Mouse (Mus musculus): ENCODE data around the gene Crtc1. TPM values are rescaled to one million over a fixed set of nuclear protein-coding genes. Genes with fewer than 3 reads are reported as not detected.

The Crtc1 gene
- polyA plus RNA-seq, 1 experiment: 20.4 TPM

GRCm38 (mm10) chr8:70404212-70404611 is 35.2 kb downstream of the Crtc1 start:
- Histone ChIP-seq H3K4me1 (ENCODE audit: control insufficient read depth, insufficient read depth, low read length) (peaks cover 2% of the 10 kb centered on the region), H3K4me3 (replicated peaks; ENCODE audit: extremely low read depth, low read depth, low read length) (no peak overlapping the region)
- DNase-seq: no peak
- TF ChIP-seq POLR2A (IDR thresholded peaks at IDR 0.05; ENCODE audit: borderline replicate concordance, extremely low read depth, low read depth, low read length) (no peak), CTCF (IDR thresholded peaks at IDR 0.05; ENCODE audit: insufficient read depth, low read length) (no peak)
- WGBS: 93% methylated on average over 3 of the region's 3 CpGs

DNA sequence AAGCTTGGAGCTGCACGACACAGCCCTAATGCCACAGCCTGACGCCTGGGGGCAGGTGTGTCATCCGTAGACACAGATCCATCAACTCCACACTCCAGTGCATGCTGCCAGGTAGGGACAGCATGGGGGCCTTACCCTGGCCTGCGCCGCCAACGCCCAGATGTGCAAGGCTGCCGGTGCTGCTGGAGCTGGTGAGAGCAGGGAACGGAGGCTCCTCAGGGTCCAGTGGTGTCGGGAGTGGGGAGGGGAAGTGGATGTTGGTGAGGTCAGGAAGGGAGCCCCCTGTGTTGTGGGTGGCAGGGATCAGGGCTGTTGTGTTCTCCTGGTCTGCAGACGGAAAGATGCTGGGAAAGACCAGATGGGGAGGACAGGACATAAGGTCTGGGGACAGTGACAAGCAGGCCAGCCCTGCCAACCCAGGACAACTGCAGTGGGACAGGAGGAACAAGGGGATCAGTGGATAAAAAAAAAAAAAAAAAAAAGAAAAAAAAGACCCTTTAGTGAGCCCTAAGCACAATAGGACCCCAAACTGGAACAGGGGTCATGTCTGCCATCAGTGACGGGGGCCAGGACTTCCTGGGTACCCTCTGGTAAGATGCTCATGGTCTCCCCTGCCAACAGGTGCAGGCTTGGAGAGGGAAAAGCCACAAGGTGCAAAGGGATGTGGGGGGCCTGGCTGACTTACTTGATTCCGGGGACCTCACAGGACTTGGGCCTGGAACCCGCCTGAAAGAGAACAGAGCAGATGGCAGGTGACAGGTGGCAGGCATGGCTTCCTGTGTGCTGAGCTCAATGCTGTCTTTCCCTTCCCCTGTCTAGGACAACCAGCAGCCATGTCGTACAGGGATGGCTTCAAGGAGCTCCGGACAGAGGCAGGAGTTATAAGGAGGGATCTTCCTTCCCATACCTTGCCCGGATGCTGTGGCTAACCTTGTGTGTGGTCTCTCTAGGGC is 41.5 kb downstream of the Crtc1 start:
- Histone ChIP-seq H3K4me1 (ENCODE audit: control insufficient read depth, insufficient read depth, low read length) (no peaks in the 10 kb centered on the region), H3K4me3 (replicated peaks; ENCODE audit: extremely low read depth, low read depth, low read length) (no peak overlapping the region)
- no peak for TF ChIP-seq POLR2A (IDR thresholded peaks at IDR 0.05; ENCODE audit: borderline replicate concordance, extremely low read depth, low read depth, low read length)
- WGBS: 89% methylated on average over 16 of the region's 16 CpGs
- DNase-seq: no peak

- no peaks in the 10 kb centered on the region for H3K4me1 ChIP-seq (ENCODE audit: control insufficient read depth, insufficient read depth, low read length)
- no peak for TF ChIP-seq POLR2A (IDR thresholded peaks at IDR 0.05; ENCODE audit: borderline replicate concordance, extremely low read depth, low read depth, low read length)
- TF ChIP-seq CTCF (IDR thresholded peaks at IDR 0.05; ENCODE audit: insufficient read depth, low read length): no peak
- WGBS: 83% methylated on average over 5 of the region's 5 CpGs
- H3K4me3 ChIP-seq (replicated peaks; ENCODE audit: extremely low read depth, low read depth, low read length): no peak overlapping the region
- DNase-seq: no peak
These were observed 43.2 kb downstream of the Crtc1 start for GRCm38 (mm10) chr8:70396184-70396583.

DNA sequence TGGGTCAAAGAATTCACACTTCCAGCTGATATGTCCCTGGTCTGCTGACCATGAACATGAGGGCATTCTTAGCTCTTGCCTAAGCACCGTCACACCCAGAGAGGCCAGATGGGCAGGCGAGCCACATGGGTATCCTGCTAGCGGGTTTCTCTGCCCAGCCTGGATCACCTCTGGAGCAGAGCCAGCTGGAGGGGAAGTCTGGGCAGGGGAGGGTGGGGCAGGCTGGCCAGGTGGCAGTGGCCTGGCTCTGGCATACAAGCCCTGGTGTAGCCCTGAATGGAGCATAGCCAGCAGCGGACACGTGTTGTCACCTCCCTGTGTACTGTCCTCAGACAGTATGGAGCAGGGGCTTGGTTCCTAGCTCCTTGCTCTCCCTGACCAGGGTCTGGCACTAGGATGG is 43.7 kb downstream of the Crtc1 start:
- TF ChIP-seq POLR2A (IDR thresholded peaks at IDR 0.05; ENCODE audit: borderline replicate concordance, extremely low read depth, low read depth, low read length) (no peak), CTCF (IDR thresholded peaks at IDR 0.05; ENCODE audit: insufficient read depth, low read length) (no peak)
- H3K4me3 ChIP-seq (replicated peaks; ENCODE audit: extremely low read depth, low read depth, low read length): no peak overlapping the region
- 58% methylated on average over 5 of the region's 5 CpGs for WGBS
- no peak for DNase-seq
- H3K4me1 ChIP-seq (ENCODE audit: control insufficient read depth, insufficient read depth, low read length): no peaks in the 10 kb centered on the region

DNA sequence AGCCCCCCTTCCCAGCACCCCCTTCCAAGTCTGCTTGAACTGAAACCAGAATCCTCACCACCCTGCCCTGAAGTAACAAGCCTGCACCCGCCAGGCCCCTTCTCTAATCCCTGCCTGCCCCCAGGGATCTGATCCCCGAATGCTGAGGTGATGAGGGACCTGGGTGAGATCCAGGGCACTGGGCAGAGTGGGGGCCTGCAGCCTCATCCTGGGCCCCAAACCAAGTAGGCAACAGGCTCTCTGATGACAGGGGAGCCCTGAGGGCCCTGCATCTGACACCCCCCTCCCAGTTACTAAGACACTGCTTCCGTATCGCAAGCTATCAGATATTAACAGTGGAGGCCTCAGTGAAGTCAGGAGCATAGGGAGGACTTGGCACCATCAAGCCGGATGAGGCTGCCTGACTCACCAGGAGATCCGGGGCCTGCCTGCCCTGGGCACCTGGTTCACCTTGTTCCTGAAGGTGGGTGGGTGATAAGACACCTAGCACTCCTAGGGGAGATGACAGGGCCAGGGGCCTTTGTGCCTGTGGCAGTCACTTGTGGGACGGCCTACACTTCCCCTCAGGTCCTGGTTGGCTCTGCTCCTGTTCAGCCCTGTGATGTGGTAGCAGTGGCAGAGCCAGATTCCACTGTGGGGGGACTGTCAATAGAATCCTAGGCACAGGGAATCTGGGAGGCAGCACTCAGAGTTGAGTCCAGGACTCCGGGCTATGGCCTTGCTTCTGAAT is 44.9 kb downstream of the Crtc1 start:
- TF ChIP-seq CTCF (IDR thresholded peaks at IDR 0.05; ENCODE audit: insufficient read depth, low read length): no peak
- WGBS: 86% methylated on average over 8 of the region's 8 CpGs
- DNase-seq: no peak
- no peaks in the 10 kb centered on the region for H3K4me1 ChIP-seq (ENCODE audit: control insufficient read depth, insufficient read depth, low read length)
- no peak overlapping the region for H3K4me3 ChIP-seq (replicated peaks; ENCODE audit: extremely low read depth, low read depth, low read length)

DNA sequence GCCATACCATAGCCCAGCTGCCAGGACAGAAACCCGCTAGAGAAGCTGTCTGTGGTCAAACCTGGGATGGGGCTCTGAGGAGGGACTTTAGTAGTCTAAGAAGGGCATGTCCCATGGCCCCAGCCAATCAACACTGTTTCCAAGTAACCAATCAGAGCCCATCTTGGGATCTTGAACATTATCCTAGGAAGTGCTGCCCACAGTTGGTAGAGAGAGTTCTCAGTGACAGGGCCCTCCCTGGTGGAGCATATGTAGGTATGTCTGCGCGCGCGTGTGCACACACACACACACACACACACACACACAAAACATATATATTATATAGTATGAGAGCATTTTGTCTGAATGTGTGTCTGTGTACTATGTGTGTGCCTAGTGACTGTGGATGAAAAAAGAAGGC is 46.3 kb downstream of the Crtc1 start:
- DNase-seq: no peak
- no peak for TF ChIP-seq POLR2A (IDR thresholded peaks at IDR 0.05; ENCODE audit: borderline replicate concordance, extremely low read depth, low read depth, low read length)
- no peak for TF ChIP-seq CTCF (IDR thresholded peaks at IDR 0.05; ENCODE audit: insufficient read depth, low read length)
- Histone ChIP-seq H3K4me3 (replicated peaks; ENCODE audit: extremely low read depth, low read depth, low read length) (no peak overlapping the region), H3K4me1 (ENCODE audit: control insufficient read depth, insufficient read depth, low read length) (no peaks in the 10 kb centered on the region)
- 93% methylated on average over 5 of the region's 5 CpGs for WGBS

GRCm38 (mm10) chr8:70389678-70390077 is 49.7 kb downstream of the Crtc1 start:
- H3K4me1 ChIP-seq (ENCODE audit: control insufficient read depth, insufficient read depth, low read length): no peaks in the 10 kb centered on the region
- WGBS: 69% methylated on average over 2 of the region's 2 CpGs
- TF ChIP-seq CTCF (IDR thresholded peaks at IDR 0.05; ENCODE audit: insufficient read depth, low read length) (no peak), POLR2A (IDR thresholded peaks at IDR 0.05; ENCODE audit: borderline replicate concordance, extremely low read depth, low read depth, low read length) (no peak)
- DNase-seq: no peak
- no peak overlapping the region for H3K4me3 ChIP-seq (replicated peaks; ENCODE audit: extremely low read depth, low read depth, low read length)

DNA sequence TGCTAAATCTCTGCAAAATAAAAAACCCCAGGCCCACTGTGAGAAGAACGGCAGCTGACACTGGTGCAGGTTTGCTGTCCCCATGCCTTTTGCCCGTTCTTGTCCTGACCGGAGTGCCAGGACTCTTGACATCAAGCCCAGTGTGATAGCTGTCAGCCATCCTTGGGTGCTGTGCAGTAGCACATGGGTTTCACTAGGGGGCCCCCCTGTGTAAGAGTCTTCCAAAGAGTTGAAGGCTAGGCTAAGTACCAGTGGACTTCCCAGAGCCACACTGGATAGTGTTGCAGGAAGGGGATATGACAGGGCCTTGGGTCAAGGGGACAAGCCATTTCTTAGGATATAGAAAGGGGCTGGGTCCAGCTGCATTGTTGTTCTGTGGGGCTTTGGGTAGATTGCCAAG is 56.1 kb downstream of the Crtc1 start:
- TF ChIP-seq CTCF (IDR thresholded peaks at IDR 0.05; ENCODE audit: insufficient read depth, low read length) (peak; percentile 77), POLR2A (IDR thresholded peaks at IDR 0.05; ENCODE audit: borderline replicate concordance, extremely low read depth, low read depth, low read length) (no peak)
- WGBS: 35% methylated on average over 3 of the region's 3 CpGs
- DNase-seq: peak; percentile 62
- Histone ChIP-seq H3K4me1 (ENCODE audit: control insufficient read depth, insufficient read depth, low read length) (no peaks in the 10 kb centered on the region), H3K4me3 (replicated peaks; ENCODE audit: extremely low read depth, low read depth, low read length) (no peak overlapping the region)

DNA sequence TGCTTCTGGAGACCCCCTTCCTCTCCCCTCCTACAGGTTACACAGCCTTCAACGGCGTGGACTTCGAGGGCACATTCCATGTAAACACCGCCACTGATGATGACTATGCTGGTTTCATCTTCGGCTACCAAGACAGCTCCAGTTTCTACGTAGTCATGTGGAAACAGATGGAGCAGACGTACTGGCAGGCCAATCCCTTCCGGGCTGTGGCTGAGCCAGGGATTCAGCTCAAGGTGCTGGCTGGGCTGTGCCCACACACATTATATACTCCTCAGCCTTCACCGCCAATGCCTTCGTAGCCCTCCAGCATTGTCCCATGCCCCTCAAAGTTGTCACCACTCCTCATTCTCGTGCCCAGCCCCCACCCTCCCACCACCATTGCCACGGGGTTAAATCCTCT is 59.3 kb downstream of the Crtc1 start:
- no peak for DNase-seq
- H3K4me1 ChIP-seq (ENCODE audit: control insufficient read depth, insufficient read depth, low read length): no peaks in the 10 kb centered on the region; the same call in 1 of the 2 replicates
- WGBS: 80% methylated on average over 12 of the region's 12 CpGs
- no peak for TF ChIP-seq POLR2A (IDR thresholded peaks at IDR 0.05; ENCODE audit: borderline replicate concordance, extremely low read depth, low read depth, low read length)
- no peak for TF ChIP-seq CTCF (IDR thresholded peaks at IDR 0.05; ENCODE audit: insufficient read depth, low read length)
- H3K4me3 ChIP-seq (replicated peaks; ENCODE audit: extremely low read depth, low read depth, low read length): no peak overlapping the region
